Mouse (Mus musculus) CH12.LX (cell line): ENCODE results near the gene Qprt. TPM values are rescaled to one million over a fixed set of nuclear protein-coding genes. Genes with fewer than 3 reads are reported as not detected.

Source experiments
- DNase-seq: peaks from one replicate; pipeline ENCODE4 v3.0.0-alpha.2; 2013; ENCODE audit errors: extremely low read depth
- H3K27ac ChIP-seq: 2 replicates; pipeline ENCODE4 v1.5.1; 2012; ENCODE audit warnings: low read depth, mild to moderate bottlenecking, control low read depth, moderate library complexity; ENCODE audit not compliant: insufficient read depth
- H3K27me3 ChIP-seq: replicated peaks from 2 replicates; pipeline ENCODE3; 2012; ENCODE audit warnings: inconsistent platforms
- H3K36me3 ChIP-seq, 2 experiments: replicated peaks in 1 of 2; 2 replicates each; pipeline versions ENCODE3 to v1.6.1; 2012; ENCODE audit warnings: inconsistent platforms in 1 of 2, low read length in 1 of 2, mild to moderate bottlenecking in 1 of 2, mixed read lengths in 1 of 2, moderate library complexity in 1 of 2; ENCODE audit not compliant: control insufficient read depth in 1 of 2, insufficient read depth in 1 of 2
- H3K4me1 ChIP-seq, 2 experiments: 2 replicates each; pipeline ENCODE4 v1.6.1; 2012; ENCODE audit warnings: inconsistent platforms in 1 of 2, moderate library complexity in 1 of 2; ENCODE audit not compliant: insufficient read depth in 2 of 2, control insufficient read depth in 1 of 2
- H3K4me2 ChIP-seq: 2 replicates; pipeline ENCODE4 v1.6.1; 2012; ENCODE audit warnings: low read depth, mild to moderate bottlenecking, control low read depth; ENCODE audit not compliant: poor library complexity, insufficient read depth, severe bottlenecking
- H3K4me3 ChIP-seq, 3 experiments: fragments of 150-350 bp in 1 of 3; sonication (generic) in 1 of 3; replicated peaks in 1 of 3; 2 replicates each; pipeline versions ENCODE3 to v1.5.1; 2011 to 2012; ENCODE audit warnings: low read depth in 2 of 3, low read length in 2 of 3, mild to moderate bottlenecking in 2 of 3, moderate library complexity in 2 of 3, control low read depth in 1 of 3, improper control_type of control experiment in 1 of 3, inconsistent platforms in 1 of 3, mixed read lengths in 1 of 3; ENCODE audit not compliant: poor library complexity in 1 of 3
- H3K79me2 ChIP-seq: replicated peaks from 2 replicates; pipeline ENCODE4 v1.6.1; 2012; ENCODE audit warnings: mild to moderate bottlenecking, moderate library complexity; ENCODE audit not compliant: control insufficient read depth, poor library complexity, insufficient read depth, severe bottlenecking; ENCODE audit errors: extremely low read depth
- H3K9ac ChIP-seq: 2 replicates; pipeline ENCODE4 v1.6.1; 2012; ENCODE audit warnings: low read depth, mild to moderate bottlenecking, control low read depth, moderate library complexity; ENCODE audit not compliant: insufficient read depth
- H3K9me3 ChIP-seq: replicated peaks from 2 replicates; pipeline ENCODE3; 2012; ENCODE audit warnings: low read length, inconsistent platforms, mixed read lengths
- BHLHE40 ChIP-seq: IDR thresholded peaks from 2 replicates; pipeline ENCODE4 v1.6.1; 2011; ENCODE audit warnings: mild to moderate bottlenecking, low read depth, low read length, improper control_type of control experiment
- CHD1 ChIP-seq: IDR thresholded peaks from 2 replicates; pipeline ENCODE4 v1.6.1; 2012; ENCODE audit warnings: low read depth, low read length, improper control_type of control experiment, inconsistent platforms
- CTCF ChIP-seq, 2 experiments: IDR thresholded peaks in 1 of 2; conservative IDR thresholded peaks in 1 of 2; 2 replicates each; pipeline ENCODE4 v1.5.1; 2011 to 2012; ENCODE audit warnings: low read depth in 2 of 2, low read length in 2 of 2, improper control_type of control experiment in 1 of 2, inconsistent platforms in 1 of 2, mild to moderate bottlenecking in 1 of 2, moderate library complexity in 1 of 2
- E2F4 ChIP-seq: IDR thresholded peaks from 2 replicates; pipeline ENCODE4 v1.6.1; 2011; ENCODE audit warnings: low read depth, low read length, improper control_type of control experiment; ENCODE audit not compliant: insufficient replicate concordance
- ELF1 ChIP-seq: IDR thresholded peaks from 2 replicates; pipeline ENCODE4 v1.6.1; 2014; ENCODE audit warnings: low read depth, mild to moderate bottlenecking, inconsistent platforms, low read length, improper control_type of control experiment
- GABPA ChIP-seq: IDR thresholded peaks from 2 replicates; pipeline ENCODE4 v1.6.1; 2012; ENCODE audit warnings: low read depth, low read length, improper control_type of control experiment, inconsistent platforms; ENCODE audit not compliant: insufficient replicate concordance
- KAT2A ChIP-seq: IDR thresholded peaks from 2 replicates; pipeline ENCODE4 v1.6.1; 2012; ENCODE audit warnings: low read length, improper control_type of control experiment, inconsistent platforms; ENCODE audit not compliant: insufficient replicate concordance
- MAFK ChIP-seq: IDR thresholded peaks from 2 replicates; pipeline ENCODE4 v1.6.1; 2011; ENCODE audit warnings: low read length, improper control_type of control experiment; ENCODE audit not compliant: insufficient replicate concordance
- MXI1 ChIP-seq: IDR thresholded peaks from 2 replicates; pipeline ENCODE4 v1.6.1; 2011; ENCODE audit warnings: mild to moderate bottlenecking, low read depth, low read length, improper control_type of control experiment
- MYC ChIP-seq: IDR thresholded peaks from 2 replicates; pipeline ENCODE4 v1.6.1; 2011; ENCODE audit warnings: low read depth, mild to moderate bottlenecking, improper control_type of control experiment, low read length
- NELFE ChIP-seq: IDR thresholded peaks from 2 replicates; pipeline ENCODE4 v1.6.1; 2011; ENCODE audit warnings: low read depth, low read length, improper control_type of control experiment
- NRF1 ChIP-seq: IDR thresholded peaks from 2 replicates; pipeline ENCODE4 v1.6.1; 2014; ENCODE audit warnings: low read depth, mild to moderate bottlenecking, inconsistent platforms, low read length, improper control_type of control experiment, moderate library complexity
- RAD21 ChIP-seq: IDR thresholded peaks from 2 replicates; pipeline ENCODE4 v1.6.1; 2011; ENCODE audit warnings: low read depth, mild to moderate bottlenecking, low read length, improper control_type of control experiment, moderate library complexity
- RCOR1 ChIP-seq: conservative IDR thresholded peaks from 2 replicates; pipeline ENCODE4 v1.6.1; 2012; ENCODE audit warnings: low read depth, mild to moderate bottlenecking, inconsistent platforms, low read length, improper control_type of control experiment
- SMC3 ChIP-seq: IDR thresholded peaks from 2 replicates; pipeline ENCODE4 v1.6.1; 2011; ENCODE audit warnings: low read depth, low read length, improper control_type of control experiment
- USF1 ChIP-seq: IDR thresholded peaks from 2 replicates; pipeline ENCODE4 v1.6.1; 2014; ENCODE audit warnings: low read depth, mild to moderate bottlenecking, inconsistent platforms, low read length, improper control_type of control experiment
- ZC3H11A ChIP-seq: IDR thresholded peaks from 2 replicates; pipeline ENCODE4 v1.6.1; 2012; ENCODE audit warnings: low read depth, mild to moderate bottlenecking, inconsistent platforms, low read length, improper control_type of control experiment
- ZMIZ1 ChIP-seq: IDR thresholded peaks from 2 replicates; pipeline ENCODE4 v1.6.1; 2012; ENCODE audit warnings: low read depth, mild to moderate bottlenecking, inconsistent platforms, low read length, improper control_type of control experiment
- dilution Hi-C: fragments of 300-500 bp; cut with MboI; formaldehyde crosslinking; loops from 2 replicates; pipeline ENCODE4 v1.14.3; 2020; ENCODE audit warnings: low sequenced_read_pairs; ENCODE audit not compliant: extremely low pct_unique_long_range_greater_than_20kb, extremely low pct_ligation_motif_present
- in situ Hi-C: fragments of 300-500 bp; cut with MboI; formaldehyde crosslinking; loops from 3 replicates; pipeline ENCODE4 v1.14.3; 2019; ENCODE audit warnings: low sequenced_read_pairs, low pct_ligation_motif_present, low pct_unique_long_range_greater_than_20kb, mixed read lengths
- polyA plus RNA-seq: library from polyadenylated mRNA; unstranded; fragments of >175 nt; gene quantifications from 2 replicates; pipeline ENCODE4 v1.2.1, GENCODE M21; 2012; ENCODE audit warnings: low read depth; ENCODE audit not compliant: insufficient read length
- total RNA-seq, 2 experiments: library from RNA; depleted of rRNA; stranded (reverse); fragments of 300-350 nt in 1 of 2; fragments of >200 nt in 1 of 2; gene quantifications; 2 replicates each; pipeline ENCODE4 v1.2.3; 2012 to 2014

The Qprt gene
- total and polyA plus RNA-seq, 3 experiments: 0.14 to 0.30 TPM; not detected in 1

- no peak overlapping the region for H3K4me2 ChIP-seq
- dilution Hi-C loops: no loop called here
- H3K9ac ChIP-seq: no peak overlapping the region
These were observed 740 bp downstream of the Qprt start for GRCm38 (mm10) chr7:127121061-127121910.

GRCm38 (mm10) chr7:127118671-127119445, 3.2 kb downstream of the Qprt start:
- H3K27me3 ChIP-seq: no peaks in the 10 kb centered on the region
- H3K36me3 ChIP-seq: no peaks in the 10 kb centered on the region
- in situ Hi-C loops (loop anchor here (10.0 kb wide), 1 partner anchor 474 kb away; the partner anchor contains the start of gene Sgf29), dilution Hi-C loops (no loop called here)
- DNase-seq: no peak
- H3K9ac ChIP-seq: no peak overlapping the region
- peaks cover 22 to 61% of the 10 kb centered on the region in 2 experiments for H3K4me1 ChIP-seq
- H3K4me3 ChIP-seq: no peak overlapping the region
- peaks cover 7% of the 10 kb centered on the region for H3K9me3 ChIP-seq
- H3K27ac ChIP-seq: no peak overlapping the region
- TF ChIP-seq RCOR1 (no peak), CHD1 (no peak), ELF1 (no peak), KAT2A (no peak), GABPA (no peak), NRF1 (no peak), MAFK (no peak), MYC (no peak), BHLHE40 (no peak), ZMIZ1 (no peak), RAD21 (no peak), NELFE (no peak), E2F4 (no peak), CTCF (conservative IDR thresholded peaks at IDR 0.05 in 1 of 2, IDR thresholded peaks at IDR 0.05 in 1 of 2; ENCODE audit: low read depth in 2 of 2, low read length in 2 of 2) (no peak), USF1 (no peak), MXI1 (no peak), SMC3 (no peak)
- no peak overlapping the region for H3K4me2 ChIP-seq
- no peaks in the 10 kb centered on the region for H3K79me2 ChIP-seq

More at GRCm38 (mm10) chr7:127121061-127121910, 740 bp downstream of the Qprt start:
- in situ Hi-C loops: no loop called here
- Histone ChIP-seq H3K9me3 (peaks cover 15% of the 10 kb centered on the region), H3K27me3 (no peaks in the 10 kb centered on the region), H3K27ac (no peak overlapping the region), H3K36me3 (no peaks in the 10 kb centered on the region), H3K79me2 (no peaks in the 10 kb centered on the region), H3K4me3 (no peak overlapping the region), H3K4me1 (peaks cover 11 to 43% of the 10 kb centered on the region in 2 experiments; a peak in 3 of 4 replicates)
- no peak for TF ChIP-seq NELFE
- TF ChIP-seq ZC3H11A: no peak
- no peak for DNase-seq
